Mouse (Mus musculus): ENCODE data around the gene Gm49369.

DNA sequence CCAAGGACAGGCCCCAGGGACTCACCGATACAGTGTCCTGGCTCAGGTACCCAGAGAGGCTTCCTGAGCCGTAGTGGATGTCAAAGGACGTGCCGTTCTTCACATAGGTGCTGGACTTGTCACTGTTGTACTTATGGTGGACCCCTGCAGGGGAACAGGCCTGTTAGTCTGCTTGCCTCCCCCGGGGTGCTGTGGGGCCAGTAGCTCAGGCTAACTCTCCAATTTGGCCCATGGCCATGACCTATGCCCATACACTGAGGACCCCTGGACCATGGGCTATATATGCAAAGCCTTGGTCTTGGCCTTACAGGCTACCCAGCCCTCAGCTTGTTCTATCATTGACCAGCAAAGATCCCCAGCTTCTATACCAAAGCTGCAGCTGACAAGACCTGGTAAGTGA, at the start of gene Gm49369:
- TF ChIP-seq CTCF (IDR thresholded peaks at IDR 0.05; ENCODE audit: borderline replicate concordance, insufficient read depth, low read depth, low read length) (no peak), POLR2A (IDR thresholded peaks at IDR 0.05; ENCODE audit: borderline replicate concordance, insufficient read depth, low read length) (no peak)

Measured in cerebellum, adult 2 months (tissue).